Mouse (Mus musculus): ENCODE measurements around the gene Frem2. TPM values are rescaled to one million over a fixed set of nuclear protein-coding genes. Genes with fewer than 3 reads are reported as not detected.

The Frem2 gene
- polyA plus RNA-seq, 1 experiment from 2014 or later: 1.0 TPM

- Histone ChIP-seq H3K27ac (ENCODE audit: low read depth, low read length) (no peak overlapping the region), H3K9me3 (replicated peaks; ENCODE audit: control insufficient read depth, low read length) (no peaks in the 10 kb centered on the region), H3K27me3 (replicated peaks; ENCODE audit: control insufficient read depth, insufficient read depth, low read length) (no peaks in the 10 kb centered on the region), H3K4me1 (ENCODE audit: control insufficient read depth, insufficient read depth, low read length) (no peaks in the 10 kb centered on the region), H3K9ac (ENCODE audit: low read length) (no peak overlapping the region), H3K36me3 (ENCODE audit: control insufficient read depth, insufficient read depth, low read length) (no peaks in the 10 kb centered on the region), H3K4me3 (ENCODE audit: low read depth, low read length) (no peak overlapping the region), H3K4me2 (ENCODE audit: low read length) (no peak overlapping the region)
- 41% methylated on average over 7 of the region's 7 CpGs for WGBS
- ATAC-seq: no peak
- no peak for DNase-seq (ENCODE audit: low spot score)
Measured at GRCm38 (mm10) chr3:53599315-53599714, 57.8 kb downstream of the Frem2 start.

GRCm38 (mm10) chr3:53598153-53598800 is 58.9 kb downstream of the Frem2 start:
- Histone ChIP-seq H3K36me3 (ENCODE audit: control insufficient read depth, insufficient read depth, low read length) (no peaks in the 10 kb centered on the region), H3K9me3 (replicated peaks; ENCODE audit: control insufficient read depth, low read length) (no peaks in the 10 kb centered on the region), H3K27me3 (replicated peaks; ENCODE audit: control insufficient read depth, insufficient read depth, low read length) (0 out of 2 replicates have a peak, but pooled peaks cover 3% of the 10 kb centered on the region), H3K4me1 (ENCODE audit: control insufficient read depth, insufficient read depth, low read length) (no peaks in the 10 kb centered on the region), H3K4me3 (ENCODE audit: low read depth, low read length) (no peak overlapping the region), H3K27ac (ENCODE audit: low read depth, low read length) (no peak overlapping the region), H3K9ac (ENCODE audit: low read length) (no peak overlapping the region), H3K4me2 (ENCODE audit: low read length) (no peak overlapping the region)
- ATAC-seq: no peak
- no peak for DNase-seq (ENCODE audit: low spot score)
- WGBS: 5% methylated on average over 9 of the region's 9 CpGs

- WGBS: 75% methylated on average over 4 of the region's 4 CpGs
- no peak for ATAC-seq
- no peaks in the 10 kb centered on the region for H3K9me3 ChIP-seq (replicated peaks; ENCODE audit: control insufficient read depth, low read length)
- H3K36me3 ChIP-seq (ENCODE audit: control insufficient read depth, insufficient read depth, low read length): no peaks in the 10 kb centered on the region
- no peak overlapping the region for H3K4me2 ChIP-seq (ENCODE audit: low read length)
- DNase-seq (ENCODE audit: low spot score): no peak
- no peak overlapping the region for H3K4me3 ChIP-seq (ENCODE audit: low read depth, low read length)
- H3K27ac ChIP-seq (ENCODE audit: low read depth, low read length): no peak overlapping the region
- H3K9ac ChIP-seq (ENCODE audit: low read length): no peak overlapping the region
- H3K27me3 ChIP-seq (replicated peaks; ENCODE audit: control insufficient read depth, insufficient read depth, low read length): 0 out of 2 replicates have a peak, but pooled peaks cover 3% of the 10 kb centered on the region
- H3K4me1 ChIP-seq (ENCODE audit: control insufficient read depth, insufficient read depth, low read length): peaks cover 2% of the 10 kb centered on the region; the same call in 1 of the 2 replicates
Measured at GRCm38 (mm10) chr3:53594471-53594870, 62.7 kb downstream of the Frem2 start.

GRCm38 (mm10) chr3:53593718-53594117 is 63.4 kb downstream of the Frem2 start:
- Histone ChIP-seq H3K27ac (ENCODE audit: low read depth, low read length) (no peak overlapping the region), H3K4me3 (ENCODE audit: low read depth, low read length) (no peak overlapping the region), H3K4me1 (ENCODE audit: control insufficient read depth, insufficient read depth, low read length) (peaks cover 2% of the 10 kb centered on the region; the same call in 1 of the 2 replicates), H3K9ac (ENCODE audit: low read length) (no peak overlapping the region), H3K36me3 (ENCODE audit: control insufficient read depth, insufficient read depth, low read length) (no peaks in the 10 kb centered on the region), H3K4me2 (ENCODE audit: low read length) (no peak overlapping the region), H3K9me3 (replicated peaks; ENCODE audit: control insufficient read depth, low read length) (no peaks in the 10 kb centered on the region), H3K27me3 (replicated peaks; ENCODE audit: control insufficient read depth, insufficient read depth, low read length) (0 out of 2 replicates have a peak, but pooled peaks cover 3% of the 10 kb centered on the region)
- no peak for ATAC-seq
- DNase-seq (ENCODE audit: low spot score): no peak
- 15% methylated on average over 3 of the region's 3 CpGs for WGBS

GRCm38 (mm10) chr3:53592036-53592435 is 65.1 kb downstream of the Frem2 start:
- no peak overlapping the region for H3K9ac ChIP-seq (ENCODE audit: low read length)
- DNase-seq (ENCODE audit: low spot score): no peak
- no peak overlapping the region for H3K4me3 ChIP-seq (ENCODE audit: low read depth, low read length)
- H3K27me3 ChIP-seq (replicated peaks; ENCODE audit: control insufficient read depth, insufficient read depth, low read length): 0 out of 2 replicates have a peak, but pooled peaks cover 3% of the 10 kb centered on the region
- no peaks in the 10 kb centered on the region for H3K36me3 ChIP-seq (ENCODE audit: control insufficient read depth, insufficient read depth, low read length)
- H3K4me2 ChIP-seq (ENCODE audit: low read length): no peak overlapping the region
- no peak for ATAC-seq
- H3K27ac ChIP-seq (ENCODE audit: low read depth, low read length): no peak overlapping the region
- H3K4me1 ChIP-seq (ENCODE audit: control insufficient read depth, insufficient read depth, low read length): peaks cover 2% of the 10 kb centered on the region; the same call in 1 of the 2 replicates
- H3K9me3 ChIP-seq (replicated peaks; ENCODE audit: control insufficient read depth, low read length): no peaks in the 10 kb centered on the region
- WGBS: 95% methylated on average over 7 of the region's 7 CpGs

GRCm38 (mm10) chr3:53590139-53590621 is 67.0 kb downstream of the Frem2 start:
- peaks cover 2% of the 10 kb centered on the region; the same call in 1 of the 2 replicates for H3K4me1 ChIP-seq (ENCODE audit: control insufficient read depth, insufficient read depth, low read length)
- H3K4me3 ChIP-seq (ENCODE audit: low read depth, low read length): no peak overlapping the region
- no peak overlapping the region for H3K4me2 ChIP-seq (ENCODE audit: low read length)
- H3K9me3 ChIP-seq (replicated peaks; ENCODE audit: control insufficient read depth, low read length): no peaks in the 10 kb centered on the region
- ATAC-seq (peak; percentile 85), DNase-seq (ENCODE audit: low spot score) (peak; percentile 86)
- H3K36me3 ChIP-seq (ENCODE audit: control insufficient read depth, insufficient read depth, low read length): no peaks in the 10 kb centered on the region
- H3K27ac ChIP-seq (ENCODE audit: low read depth, low read length): no peak overlapping the region
- WGBS: 5% methylated on average over 2 of the region's 2 CpGs
- H3K9ac ChIP-seq (ENCODE audit: low read length): no peak overlapping the region
- 0 out of 2 replicates have a peak, but pooled peaks cover 3% of the 10 kb centered on the region for H3K27me3 ChIP-seq (replicated peaks; ENCODE audit: control insufficient read depth, insufficient read depth, low read length)

- Histone ChIP-seq H3K27ac (ENCODE audit: low read depth, low read length) (no peak overlapping the region), H3K4me1 (ENCODE audit: control insufficient read depth, insufficient read depth, low read length) (no peaks in the 10 kb centered on the region), H3K36me3 (ENCODE audit: control insufficient read depth, insufficient read depth, low read length) (no peaks in the 10 kb centered on the region), H3K9me3 (replicated peaks; ENCODE audit: control insufficient read depth, low read length) (no peaks in the 10 kb centered on the region), H3K4me3 (ENCODE audit: low read depth, low read length) (no peak overlapping the region), H3K27me3 (replicated peaks; ENCODE audit: control insufficient read depth, insufficient read depth, low read length) (no peaks in the 10 kb centered on the region), H3K9ac (ENCODE audit: low read length) (no peak overlapping the region), H3K4me2 (ENCODE audit: low read length) (no peak overlapping the region)
- no peak for ATAC-seq
- 96% methylated on average over 8 of the region's 8 CpGs for WGBS
- no peak for DNase-seq (ENCODE audit: low spot score)
Measured at GRCm38 (mm10) chr3:53583248-53583647, 73.9 kb downstream of the Frem2 start.

- Histone ChIP-seq H3K4me1 (ENCODE audit: control insufficient read depth, insufficient read depth, low read length) (no peaks in the 10 kb centered on the region), H3K4me3 (ENCODE audit: low read depth, low read length) (no peak overlapping the region), H3K36me3 (ENCODE audit: control insufficient read depth, insufficient read depth, low read length) (no peaks in the 10 kb centered on the region), H3K4me2 (ENCODE audit: low read length) (no peak overlapping the region), H3K9me3 (replicated peaks; ENCODE audit: control insufficient read depth, low read length) (no peaks in the 10 kb centered on the region), H3K27me3 (replicated peaks; ENCODE audit: control insufficient read depth, insufficient read depth, low read length) (no peaks in the 10 kb centered on the region), H3K27ac (ENCODE audit: low read depth, low read length) (no peak overlapping the region), H3K9ac (ENCODE audit: low read length) (no peak overlapping the region)
- ATAC-seq (no peak), DNase-seq (ENCODE audit: low spot score) (no peak)
- WGBS: 83% methylated on average over 5 of the region's 5 CpGs
Measured at GRCm38 (mm10) chr3:53580596-53581254, 76.4 kb downstream of the Frem2 start.

All from forebrain, embryonic 14.5 days (tissue).